Mouse (Mus musculus) gastrocnemius, postnatal 4 days (tissue): ENCODE data around the gene Dus2. TPM values are rescaled to one million over a fixed set of nuclear protein-coding genes. Genes with fewer than 3 reads are reported as not detected.

ENCODE experiments used
- DNase-seq, 2 experiments: peaks; one replicate each; pipeline ENCODE4 v3.0.0; 2021 to 2022; ENCODE audit warnings: low spot score in 2 of 2, mixed read lengths in 2 of 2
- microRNA-seq: library from miRNA; unstranded; fragments of <30 nt; microRNA quantifications from one replicate; pipeline ENCODE4 v1.2.0, GENCODE M21; 2021
- total RNA-seq, 2 experiments: library from RNA; stranded (reverse); gene quantifications; 2 replicates each; pipeline ENCODE4 v1.2.3; 2021

Dus2 gene
- total RNA-seq, 2 experiments from 2014 or later, result 12.4 to 13.2 TPM

DNA sequence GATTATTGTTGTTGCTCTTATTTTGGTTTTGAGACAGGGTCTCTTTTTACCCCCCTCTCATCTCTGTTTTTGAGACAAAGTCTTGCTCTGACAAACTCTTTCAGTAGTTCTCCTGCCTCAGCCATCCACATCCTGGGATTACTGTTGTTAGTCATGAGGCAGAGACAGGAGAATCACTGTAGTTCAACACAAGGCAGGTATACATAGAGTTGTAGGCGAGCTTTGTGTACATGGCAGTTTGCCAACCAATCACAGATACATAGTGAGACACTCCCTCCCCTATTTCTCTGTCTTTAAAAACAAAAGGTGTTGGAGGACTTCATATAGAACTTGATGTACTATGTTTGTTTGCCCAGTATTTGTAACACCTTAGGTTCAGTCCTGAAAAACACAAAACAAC, 83.5 kb downstream of the Dus2 start:
- DNase-seq, result no peak

DNA sequence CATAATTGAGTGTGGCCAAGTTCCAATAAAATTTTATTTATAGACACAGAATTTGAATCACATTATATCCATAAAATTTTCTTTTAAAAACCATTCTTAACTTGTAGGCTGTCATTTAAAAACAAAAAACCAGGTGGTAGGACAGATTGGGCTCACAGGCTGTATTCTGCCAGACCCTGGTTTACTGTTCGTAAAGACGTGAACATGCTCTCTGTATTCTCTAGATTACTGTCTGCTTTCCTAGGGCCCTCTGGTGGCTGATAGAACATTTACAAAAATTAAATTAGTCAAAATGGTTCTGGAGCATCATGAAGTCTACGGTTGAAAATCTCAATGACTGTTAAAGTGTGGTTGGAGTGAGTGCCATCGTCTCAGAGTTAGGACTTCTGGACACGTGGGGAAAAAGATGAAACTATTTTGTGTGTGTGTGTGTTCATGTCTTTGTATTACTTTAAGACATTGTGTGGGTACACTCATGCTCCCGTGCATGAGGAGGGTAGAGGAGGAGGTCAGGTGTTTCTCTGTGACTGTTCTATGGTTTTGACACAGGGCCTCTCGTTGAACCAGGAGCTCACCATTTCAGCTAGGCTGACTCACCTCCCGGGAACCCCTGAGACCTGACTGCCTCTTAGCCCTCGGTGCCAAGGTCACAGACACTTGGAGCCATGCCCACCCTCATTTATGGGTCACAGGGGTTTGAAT, 84.2 kb downstream of the Dus2 start:
- DNase-seq, result no peak

DNA sequence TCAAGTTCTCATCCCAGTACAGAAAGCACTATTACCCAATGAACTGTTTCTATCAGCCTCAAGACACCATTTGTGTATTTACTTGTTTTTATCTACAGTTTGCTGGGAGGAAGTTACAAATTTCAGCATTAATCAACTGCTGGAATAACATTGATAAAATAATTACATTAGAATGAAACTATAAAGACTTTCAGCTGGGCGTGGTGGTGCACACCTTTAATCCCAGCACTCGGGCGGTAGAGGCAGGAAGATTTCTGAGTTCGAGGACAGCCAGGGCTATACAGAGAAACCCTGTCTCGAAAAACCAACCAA, 84.7 kb downstream of the Dus2 start:
- no peak for DNase-seq

DNA sequence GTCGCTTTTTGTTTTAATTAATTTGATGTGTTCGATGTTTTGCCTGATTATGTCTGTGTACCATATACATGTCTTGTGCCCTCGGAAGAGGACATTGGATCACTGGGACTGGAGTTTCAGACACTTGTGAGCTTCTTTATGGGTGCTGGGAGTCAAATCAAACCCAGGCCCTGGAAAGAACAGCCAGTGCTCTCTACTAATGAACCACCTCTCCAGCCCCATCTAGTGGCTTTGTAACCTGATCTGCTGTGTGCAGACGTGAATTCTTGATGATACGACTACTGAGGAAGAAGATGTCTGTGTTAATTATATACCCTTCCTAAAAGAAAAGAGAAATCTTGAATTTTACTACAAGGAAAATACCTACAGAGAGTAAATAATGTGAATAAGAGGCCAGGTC, 85.5 kb downstream of the Dus2 start:
- no peak for DNase-seq

DNA sequence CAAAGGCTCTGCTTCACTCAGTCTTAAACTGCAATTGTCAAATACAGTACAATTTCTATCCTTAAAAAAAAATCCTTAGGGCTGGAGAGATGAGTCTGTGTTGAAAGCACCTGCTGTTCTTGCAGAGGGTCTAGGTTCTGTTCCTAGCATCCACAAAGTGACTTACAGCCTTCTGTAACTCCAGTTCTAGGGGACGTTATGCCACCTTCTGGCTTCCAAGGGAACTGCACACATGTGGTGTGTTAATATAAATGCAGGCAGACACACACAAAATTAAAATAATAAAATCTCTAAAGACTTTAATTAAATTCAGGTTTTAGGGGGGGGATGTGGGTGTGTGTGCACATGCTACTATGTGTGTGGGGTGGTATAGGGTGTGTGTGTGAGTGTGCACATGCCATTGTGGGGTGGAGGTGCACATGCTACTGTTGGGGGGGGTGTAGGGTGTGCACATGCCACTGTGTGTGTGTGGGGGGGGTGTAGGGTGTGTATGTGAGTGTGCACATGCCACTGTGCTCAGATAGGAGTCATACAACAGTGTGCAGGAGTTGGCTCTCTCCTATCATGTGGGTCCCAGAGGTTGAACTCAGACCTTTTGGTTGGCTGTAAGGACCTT, 86.4 kb downstream of the Dus2 start:
- no peak for DNase-seq

DNA sequence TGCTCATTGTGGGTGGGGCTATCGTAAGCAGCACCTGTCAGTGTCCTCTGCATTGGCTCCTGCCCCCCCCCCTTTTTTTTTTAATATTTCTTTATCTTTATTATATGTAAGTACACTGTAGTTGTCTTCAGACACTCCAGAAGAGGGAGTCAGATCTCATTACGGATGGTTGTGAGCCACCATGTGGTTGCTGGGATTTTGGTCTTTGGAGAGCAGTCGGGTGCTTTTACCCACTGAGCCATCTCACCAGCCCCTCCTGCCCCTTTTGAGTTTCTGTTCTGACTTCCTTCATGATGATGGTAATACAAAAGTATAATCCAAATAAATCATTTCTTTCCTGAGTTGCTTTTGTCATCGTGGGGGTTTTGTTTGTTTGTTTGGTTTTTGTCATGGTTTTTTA, 111.2 kb downstream of the Dus2 start:
- DNase-seq, result no peak

Small RNA genes within 50 kb of the gene (microRNA-seq; reads per million reads assigned to microRNA genes)
- not detected for gene Mir7074

Other genes starting within 250 kb of the Dus2 start
- 1 to 10 TPM; 5.2 to 6.0 TPM for gene Gfod2, start 232.7 kb upstream of the Dus2 start, total RNA-seq
- 10 to 100 TPM; 28.6 to 32.3 TPM for gene Ranbp10, start 164.0 kb upstream of the Dus2 start, total RNA-seq
- under 1 TPM; 0.74 to 0.75 TPM for gene Tsnaxip1, start 163.6 kb upstream of the Dus2 start, total RNA-seq
- 10 to 100 TPM; 11.5 to 12.9 TPM for gene Cenpt, start 138.1 kb upstream of the Dus2 start, total RNA-seq
- gene Thap11, start 136.2 kb upstream of the Dus2 start, total RNA-seq, result 10 to 100 TPM; 37.5 to 39.2 TPM
- gene Nutf2, start 130.8 kb upstream of the Dus2 start, total RNA-seq, result 10 to 100 TPM; 78.1 to 89.5 TPM
- gene Edc4, start 110.5 kb upstream of the Dus2 start, total RNA-seq, result 10 to 100 TPM; 38.8 to 44.5 TPM
- 1 to 10 TPM in 1 of 2 experiments, under 1 TPM in 1; 0.49 to 1.4 TPM for gene Nrn1l, start 97.8 kb upstream of the Dus2 start, total RNA-seq
- 10 to 100 TPM; 24.7 to 25.0 TPM for gene Pskh1, start 90.9 kb upstream of the Dus2 start, total RNA-seq
- under 1 TPM in 1 of 2 experiments, not detected in 1; 0.44 TPM for gene Ctrl, start 57.5 kb upstream of the Dus2 start, total RNA-seq
- 10 to 100 TPM; 26.8 to 29.8 TPM for gene Psmb10, start 52.9 kb upstream of the Dus2 start, total RNA-seq
- gene Lcat, start 48.0 kb upstream of the Dus2 start, total RNA-seq, result 1 to 10 TPM; 1.5 to 1.7 TPM
- gene Slc12a4, start 25.2 kb upstream of the Dus2 start, total RNA-seq, result 10 to 100 TPM; 30.7 to 40.6 TPM
- gene Dpep3, start 11.9 kb upstream of the Dus2 start, total RNA-seq, result not detected
- gene Dpep2nb, start 14.6 kb downstream of the Dus2 start, total RNA-seq, result not detected
- 10 to 100 TPM; 10.8 to 11.7 TPM for gene Ddx28, start 20.5 kb downstream of the Dus2 start, total RNA-seq
- 10 to 100 TPM; 37.1 to 40.6 TPM for gene Nfatc3, start 67.5 kb downstream of the Dus2 start, total RNA-seq
- gene Esrp2, start 145.6 kb downstream of the Dus2 start, total RNA-seq, result under 1 TPM in 1 of 2 experiments, not detected in 1; 0.18 TPM
- gene Pla2g15, start 159.1 kb downstream of the Dus2 start, total RNA-seq, result 1 to 10 TPM; 8.6 to 8.9 TPM
- 10 to 100 TPM; 10.5 to 11.5 TPM for gene Slc7a6, start 177.5 kb downstream of the Dus2 start, total RNA-seq
- gene Slc7a6os, start 219.6 kb downstream of the Dus2 start, total RNA-seq, result 10 to 100 TPM; 16.3 to 21.2 TPM
- gene Prmt7, start 219.6 kb downstream of the Dus2 start, total RNA-seq, result 10 to 100 TPM; 24.9 to 26.5 TPM